Mouse (Mus musculus): Measurements from ENCODE around the gene Gm3776.
"Not testable (repeated sequence)": the region's sequence is repeated elsewhere in the genome, so short reads cannot be mapped to it uniquely, and the experiment has no call there.

- TF ChIP-seq MYOG (IDR thresholded peaks at IDR 0.05; ENCODE audit: control insufficient read depth in 1 of 3, insufficient read depth in 1 of 3, insufficient read length in 2 of 3, low read depth in 2 of 3); POLR2A (IDR thresholded peaks at IDR 0.05; ENCODE audit: insufficient read length, low read depth); MAX (IDR thresholded peaks at IDR 0.05; ENCODE audit: low read depth): not testable (repeated sequence)
Measured at GRCm38 (mm10) chr9:78282002-78282711, 25.2 kb downstream of the Gm3776 start.

Data from myocyte (in vitro differentiated cells).